Mouse (Mus musculus): ENCODE measurements around the gene Fam193b. TPM values are rescaled to one million over a fixed set of nuclear protein-coding genes. Genes with fewer than 3 reads are reported as not detected.
"Not testable (repeated sequence)": the region's sequence is repeated elsewhere in the genome, so short reads cannot be mapped to it uniquely, and the experiment has no call there.

Gene Fam193b
- polyA plus RNA-seq, 1 experiment = 177 TPM

- DNase-seq (ENCODE audit: extremely low spot score in 1 of 2, low spot score in 1 of 2) = no peak
Measured at GRCm38 (mm10) chr13:55573432-55573831, 2.5 kb upstream of the Fam193b start, which contains the start of gene Tmed9. TSS of gene Tmed9 (plus strand) at chr13:55573732.

- DNase-seq (ENCODE audit: extremely low spot score in 1 of 2, low spot score in 1 of 2) = no peak
Measured at GRCm38 (mm10) chr13:55571977-55572376, 1.1 kb upstream of the Fam193b start.

GRCm38 (mm10) chr13:55570286-55570973 is 490 bp downstream of the Fam193b start:
- DNase-seq (ENCODE audit: extremely low spot score in 1 of 2, low spot score in 1 of 2) = peak in 1 of 2 experiments; percentile 16

GRCm38 (mm10) chr13:55569726-55570285 is 1.1 kb downstream of the Fam193b start:
- DNase-seq (ENCODE audit: extremely low spot score in 1 of 2, low spot score in 1 of 2) = peak in 1 of 2 experiments; percentile 34

- not testable (repeated sequence) for DNase-seq (ENCODE audit: extremely low spot score in 1 of 2, low spot score in 1 of 2)
Measured at GRCm38 (mm10) chr13:55568524-55568923, 2.4 kb downstream of the Fam193b start.

- DNase-seq (ENCODE audit: extremely low spot score in 1 of 2, low spot score in 1 of 2) = no peak
Measured at GRCm38 (mm10) chr13:55567949-55568348, 3.0 kb downstream of the Fam193b start.

- no peak for DNase-seq (ENCODE audit: extremely low spot score in 1 of 2, low spot score in 1 of 2)
Measured at GRCm38 (mm10) chr13:55567001-55567400, 3.9 kb downstream of the Fam193b start.

- no peak for DNase-seq (ENCODE audit: extremely low spot score in 1 of 2, low spot score in 1 of 2)
Measured at GRCm38 (mm10) chr13:55563266-55563879, 7.5 kb downstream of the Fam193b start.

GRCm38 (mm10) chr13:55557499-55557898 is 13.4 kb downstream of the Fam193b start:
- no peak for DNase-seq (ENCODE audit: extremely low spot score in 1 of 2, low spot score in 1 of 2)

GRCm38 (mm10) chr13:55555921-55556320 is 15.0 kb downstream of the Fam193b start:
- no peak for DNase-seq (ENCODE audit: extremely low spot score in 1 of 2, low spot score in 1 of 2)

GRCm38 (mm10) chr13:55549061-55549460 is 21.9 kb downstream of the Fam193b start:
- no peak for DNase-seq (ENCODE audit: extremely low spot score in 1 of 2, low spot score in 1 of 2)

GRCm38 (mm10) chr13:55548426-55548825 is 22.5 kb downstream of the Fam193b start:
- DNase-seq (ENCODE audit: extremely low spot score in 1 of 2, low spot score in 1 of 2) = no peak

- no peak for DNase-seq (ENCODE audit: extremely low spot score in 1 of 2, low spot score in 1 of 2)
Measured at GRCm38 (mm10) chr13:55547916-55548315, 23.0 kb downstream of the Fam193b start.

- no peak for DNase-seq (ENCODE audit: extremely low spot score in 1 of 2, low spot score in 1 of 2)
Measured at GRCm38 (mm10) chr13:55544792-55545191, 26.1 kb downstream of the Fam193b start.

GRCm38 (mm10) chr13:55543447-55543846 is 27.5 kb downstream of the Fam193b start:
- no peak for DNase-seq (ENCODE audit: extremely low spot score in 1 of 2, low spot score in 1 of 2)

- DNase-seq (ENCODE audit: extremely low spot score in 1 of 2, low spot score in 1 of 2) = no peak
Measured at GRCm38 (mm10) chr13:55542891-55543290, 28.0 kb downstream of the Fam193b start.

GRCm38 (mm10) chr13:55540933-55541332 is 30.0 kb downstream of the Fam193b start:
- DNase-seq (ENCODE audit: extremely low spot score in 1 of 2, low spot score in 1 of 2) = peak in 1 of 2 experiments; percentile 66

GRCm38 (mm10) chr13:55536194-55537175 is 34.4 kb downstream of the Fam193b start, which contains the start of gene Ddx41:
TSS of gene Ddx41 (minus strand) at chr13:55536658.
- peak; percentile 100 for DNase-seq (ENCODE audit: extremely low spot score in 1 of 2, low spot score in 1 of 2)

GRCm38 (mm10) chr13:55535796-55536193 is 35.1 kb downstream of the Fam193b start:
- no peak for DNase-seq (ENCODE audit: extremely low spot score in 1 of 2, low spot score in 1 of 2)

- DNase-seq (ENCODE audit: extremely low spot score in 1 of 2, low spot score in 1 of 2) = no peak
Measured at GRCm38 (mm10) chr13:55535191-55535590, 35.7 kb downstream of the Fam193b start.

Data from frontal cortex, adult 2 months (tissue).